Mouse (Mus musculus) brain, embryonic 14.5 days (tissue): ENCODE results near the gene Gm13090. TPM values are rescaled to one million over a fixed set of nuclear protein-coding genes. Genes with fewer than 3 reads are reported as not detected.
A peak's percentile ranks its signal among the peaks of the same experiment; 100 is the strongest.

Experiments
- DNase-seq: peaks from one replicate; pipeline ENCODE4 v3.0.0-alpha.2; 2011; ENCODE audit warnings: low read depth
- CTCF ChIP-seq: fragments of 200-500 bp; IDR thresholded peaks from 2 replicates; pipeline ENCODE4 v1.5.1; 2012; ENCODE audit warnings: inconsistent platforms, mild to moderate bottlenecking, moderate library complexity, borderline replicate concordance; ENCODE audit not compliant: insufficient read depth, insufficient read length; ENCODE audit errors: extremely low read depth
- POLR2A ChIP-seq: fragments of 200-500 bp; IDR thresholded peaks from 2 replicates; pipeline ENCODE4 v1.6.1; 2012; ENCODE audit warnings: mild to moderate bottlenecking, inconsistent platforms, borderline replicate concordance; ENCODE audit not compliant: poor library complexity, insufficient read depth, insufficient read length, severe bottlenecking; ENCODE audit errors: extremely low read depth
- polyA plus RNA-seq: library from polyadenylated mRNA; depleted of rRNA; stranded (reverse); fragments of >200 nt; gene quantifications from 2 replicates; pipeline ENCODE4 v1.2.3, GENCODE M21; 2012

Gene Gm13090
- polyA plus RNA-seq, 1 experiment, result not detected

DNA sequence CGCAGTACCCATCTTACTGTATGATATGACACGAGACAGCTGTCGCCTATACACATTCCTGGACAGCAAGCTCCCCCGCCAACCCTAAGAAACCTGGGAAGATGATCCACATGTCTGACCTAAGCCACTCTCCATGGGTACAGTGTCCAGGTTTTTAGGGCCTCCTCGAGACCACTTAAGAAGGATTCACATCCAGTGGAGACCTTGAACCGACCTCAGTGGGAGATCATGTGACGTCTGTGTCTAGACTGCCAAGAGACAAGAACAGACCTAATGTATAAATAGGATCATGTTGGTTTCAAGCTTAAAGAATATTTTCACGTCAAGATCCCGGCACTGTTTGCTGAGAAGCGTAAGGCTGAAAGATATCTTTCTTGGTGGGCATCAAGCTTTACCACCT lies 14.8 kb downstream of the Gm13090 start:
- no peak for TF ChIP-seq POLR2A
- no peak for TF ChIP-seq CTCF
- DNase-seq, result no peak

- DNase-seq, result peak; percentile 25
- TF ChIP-seq CTCF (no peak), POLR2A (no peak)
Observed at GRCm38 (mm10) chr4:151105886-151106285, 16.5 kb downstream of the Gm13090 start.

GRCm38 (mm10) chr4:151106468-151106867 lies 17.1 kb downstream of the Gm13090 start:
- peak; percentile 74 for DNase-seq
- no peak for TF ChIP-seq POLR2A
- TF ChIP-seq CTCF, result no peak

- no peak for TF ChIP-seq CTCF
- TF ChIP-seq POLR2A, result no peak
- peak; percentile 90 for DNase-seq
Observed at GRCm38 (mm10) chr4:151107131-151108001, 18.0 kb downstream of the Gm13090 start.

DNA sequence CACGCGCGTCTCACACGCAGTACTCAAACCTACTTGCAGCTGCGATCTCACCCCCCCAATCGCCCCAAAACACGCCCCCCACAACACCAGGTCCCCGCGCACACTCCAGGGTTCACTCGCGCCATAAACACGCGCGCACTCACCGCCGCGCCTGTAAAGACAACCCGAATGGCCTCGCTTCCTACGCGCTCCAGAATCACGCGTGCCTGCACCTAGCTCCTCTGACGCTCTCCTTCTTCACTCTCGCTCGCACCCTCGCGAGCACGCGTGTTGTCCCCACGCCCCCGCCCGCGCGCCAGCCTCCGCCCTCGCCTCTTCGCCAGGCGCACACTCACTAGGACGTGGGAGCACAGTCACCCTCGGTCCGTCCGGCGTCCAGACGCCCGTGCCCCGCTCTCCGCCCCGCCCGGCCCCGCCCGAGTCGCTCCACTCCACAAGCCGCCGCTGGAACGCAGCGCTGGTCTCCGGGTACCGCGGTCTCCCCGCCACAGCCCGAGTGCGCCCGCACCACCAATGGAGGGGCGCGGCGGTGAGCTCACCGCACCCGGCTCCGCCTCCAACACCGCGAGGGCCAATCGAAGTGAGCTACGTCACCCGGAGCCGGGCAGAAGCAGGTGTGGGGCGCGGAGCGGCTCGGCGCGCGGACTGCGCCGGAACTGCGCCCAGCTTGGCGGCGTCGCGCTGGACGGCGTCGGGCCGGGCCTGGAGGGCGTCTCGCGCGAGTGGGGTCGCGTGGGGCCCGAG lies 18.8 kb downstream of the Gm13090 start:
- TF ChIP-seq POLR2A (peak; percentile 83), CTCF (no peak)
- peak; percentile 98 for DNase-seq

DNA sequence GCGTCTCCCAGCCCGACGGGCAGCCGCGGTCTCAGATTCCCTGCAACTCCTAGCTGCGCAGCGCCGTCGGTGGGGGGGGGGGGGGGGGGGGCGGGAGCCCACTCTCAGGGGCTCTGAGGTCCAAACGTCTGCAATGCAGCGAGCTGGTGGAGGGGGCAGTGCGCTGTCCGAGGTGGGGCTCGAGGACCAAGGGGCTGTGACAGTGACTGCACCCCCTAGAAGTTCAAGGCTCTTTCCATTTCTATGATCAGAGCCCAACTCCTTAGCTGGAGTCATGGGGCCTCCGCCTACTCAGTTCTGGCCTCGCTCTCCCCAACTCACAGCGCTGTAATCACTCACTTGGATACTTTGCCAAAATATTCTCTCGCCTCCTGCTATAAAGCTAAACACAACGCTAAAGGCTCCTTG lies 19.5 kb downstream of the Gm13090 start:
- peak; percentile 54 for DNase-seq

DNA sequence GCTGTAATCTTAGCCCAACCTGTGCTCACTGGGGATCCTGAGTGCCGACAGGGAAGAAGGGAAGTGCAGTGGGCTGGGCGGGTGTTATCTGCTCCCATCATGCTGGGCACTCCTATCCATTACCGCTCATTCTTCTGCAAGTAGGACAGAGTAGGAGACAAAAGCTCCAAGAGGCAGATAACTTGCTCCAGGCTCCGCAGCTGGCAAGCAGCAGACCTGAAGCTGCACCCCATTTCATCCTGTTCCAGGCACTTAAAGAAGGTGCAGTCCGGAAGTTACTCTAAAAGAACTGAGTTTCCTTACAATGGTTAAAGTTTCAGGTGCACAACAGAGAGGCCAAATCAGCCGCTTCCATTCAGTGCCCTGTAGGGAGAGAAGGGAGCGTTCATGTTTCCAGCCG lies 21.9 kb downstream of the Gm13090 start:
- no peak for DNase-seq
- no peak for TF ChIP-seq CTCF
- TF ChIP-seq POLR2A, result no peak

More for the DNA sequence above, 19.5 kb downstream of the Gm13090 start:
- TF ChIP-seq CTCF (no peak), POLR2A (no peak)

DNA sequence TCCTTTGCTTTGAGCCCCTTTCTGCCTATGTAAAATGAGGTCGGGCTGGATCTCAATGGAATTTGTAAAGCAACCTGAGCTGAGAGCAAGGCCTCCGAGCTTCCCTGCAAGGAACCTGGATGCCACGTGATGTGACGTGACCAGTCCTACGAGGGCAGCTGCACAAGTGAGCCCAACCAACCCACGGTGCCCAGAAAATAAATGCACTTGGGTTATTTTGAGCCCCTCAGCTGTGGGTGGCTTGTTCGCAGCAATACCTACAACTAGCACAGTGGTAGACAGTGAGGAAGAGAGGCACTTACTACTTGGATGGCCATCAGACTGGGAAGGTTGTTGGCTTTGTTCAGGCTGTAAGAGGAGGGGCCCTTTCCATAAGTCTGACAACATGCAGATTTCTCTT lies 25.2 kb downstream of the Gm13090 start:
- no peak for TF ChIP-seq POLR2A
- no peak for TF ChIP-seq CTCF

GRCm38 (mm10) chr4:151118883-151119282 lies 29.5 kb downstream of the Gm13090 start:
- DNase-seq, result no peak
- TF ChIP-seq POLR2A (no peak), CTCF (no peak)

More for the DNA sequence above, 25.2 kb downstream of the Gm13090 start:
- no peak for DNase-seq

GRCm38 (mm10) chr4:151127636-151128548 lies 38.5 kb downstream of the Gm13090 start:
- peak; percentile 67 for DNase-seq
- TF ChIP-seq CTCF (no peak), POLR2A (no peak)

DNA sequence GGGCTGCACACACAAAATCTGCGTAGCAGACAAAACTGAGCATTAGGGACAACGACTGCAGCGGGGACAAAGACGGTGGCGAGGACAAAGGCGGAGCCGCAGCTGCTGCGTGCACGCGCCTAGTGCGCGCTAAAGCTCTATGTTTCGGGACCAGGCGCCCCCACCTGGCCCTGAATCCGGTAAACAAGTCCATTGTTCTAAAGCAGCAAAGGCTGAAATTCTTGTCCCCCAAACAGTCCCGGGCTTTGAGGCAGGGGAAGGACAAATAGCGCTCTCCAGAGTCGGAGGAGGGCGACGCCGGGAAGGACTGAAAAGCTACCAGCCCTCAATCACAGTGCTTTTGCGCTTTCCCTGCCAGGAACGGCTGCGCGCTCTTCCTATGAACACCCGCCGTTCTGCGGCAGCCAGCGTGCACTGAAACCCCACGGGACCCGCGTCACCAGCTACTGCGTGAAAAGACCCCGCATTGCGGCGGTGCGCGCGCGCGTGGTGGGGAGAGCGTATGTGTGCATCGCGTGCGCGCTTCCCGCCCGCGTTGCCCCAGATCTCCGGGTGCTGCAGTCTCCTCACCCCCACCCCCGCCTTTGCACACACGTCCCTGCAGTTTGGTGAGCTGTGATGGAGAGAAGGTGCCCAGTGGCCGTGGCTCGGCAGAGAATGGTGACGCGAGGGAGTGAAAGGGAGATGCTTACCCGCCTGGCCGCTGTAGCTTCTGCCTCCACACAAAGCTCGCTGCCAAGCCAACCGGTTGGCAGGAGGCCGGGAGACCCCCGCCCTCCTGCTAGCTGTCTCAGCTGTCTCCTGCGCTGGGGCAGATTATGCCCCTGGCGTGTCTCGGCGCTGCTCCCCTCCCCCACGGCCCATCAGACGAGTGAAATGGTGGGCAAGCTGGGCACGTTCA lies 39.5 kb downstream of the Gm13090 start:
- peak; percentile 48 for TF ChIP-seq POLR2A
- TF ChIP-seq CTCF, result peak; percentile 30; the same call in 1 of the 2 replicates

More for the DNA sequence above, 39.5 kb downstream of the Gm13090 start:
- peak; percentile 97 for DNase-seq
